Mouse (Mus musculus) lung, adult 2 months (tissue): ENCODE results near the gene Cadps.

ENCODE experiments used
- CTCF ChIP-seq: fragments of 200-500 bp; IDR thresholded peaks from 2 replicates; pipeline ENCODE4 v1.5.1; 2011; ENCODE audit warnings: mild to moderate bottlenecking, low read length, control low read depth; ENCODE audit not compliant: insufficient read depth
- POLR2A ChIP-seq: fragments of 200-500 bp; IDR thresholded peaks from 2 replicates; pipeline ENCODE4 v1.6.1; 2011; ENCODE audit warnings: low read depth, mild to moderate bottlenecking, control low read depth, low read length, borderline replicate concordance; ENCODE audit errors: extremely low read depth

- TF ChIP-seq CTCF: no peak
- no peak for TF ChIP-seq POLR2A
Measured at GRCm38 (mm10) chr14:12704461-12704860, 118.4 kb downstream of the Cadps start.
